Mouse (Mus musculus): ENCODE results near the gene Galk1.
A peak's percentile ranks its signal among the peaks of the same experiment; 100 is the strongest.

The Galk1 gene

GRCm38 (mm10) chr11:116012262-116012947 is at the start of gene Galk1:
TSS of gene Galk1 (minus strand) at chr11:116012719.
- DNase-seq, result peak; percentile 75

DNA sequence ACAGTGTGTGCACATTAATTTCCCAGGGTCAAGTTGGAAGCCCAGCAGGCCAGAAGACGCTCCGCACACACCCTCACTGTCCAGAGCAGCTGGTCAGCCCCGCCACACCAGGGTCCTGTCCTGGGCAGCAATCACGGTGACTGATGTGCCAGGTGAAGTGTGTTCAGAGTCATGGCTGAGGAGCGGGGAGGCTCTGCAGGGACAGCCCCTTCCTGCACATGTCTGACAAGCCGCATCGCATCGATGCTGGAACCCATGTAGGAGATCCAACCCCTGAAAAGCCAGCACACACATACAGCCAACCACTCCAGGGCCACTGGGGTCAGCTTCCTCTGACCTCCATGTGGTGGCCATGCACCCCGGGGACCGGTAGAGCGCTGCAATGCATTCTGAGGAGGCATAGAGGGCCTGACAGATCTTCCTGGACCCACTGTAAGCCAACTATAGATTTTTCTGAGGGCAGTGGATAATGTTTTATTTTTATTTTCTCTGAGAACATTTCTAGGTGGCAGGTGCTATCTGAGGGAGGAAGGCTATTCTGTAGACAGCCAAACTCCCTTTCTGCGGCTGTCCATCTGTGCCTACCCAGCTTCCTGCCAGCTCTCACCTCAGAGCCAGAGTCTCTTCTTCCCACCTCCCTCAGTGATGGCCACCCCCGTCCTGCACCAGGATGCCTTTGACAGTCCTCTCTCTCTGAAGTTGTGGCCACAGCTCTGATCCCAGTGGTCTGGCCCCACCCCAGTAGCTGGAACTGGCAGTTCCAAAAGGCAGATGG is 49.3 kb upstream of the Galk1 start:
- DNase-seq, result no peak

- DNase-seq, result no peak
Measured at GRCm38 (mm10) chr11:116060596-116060995, 48.1 kb upstream of the Galk1 start.

DNA sequence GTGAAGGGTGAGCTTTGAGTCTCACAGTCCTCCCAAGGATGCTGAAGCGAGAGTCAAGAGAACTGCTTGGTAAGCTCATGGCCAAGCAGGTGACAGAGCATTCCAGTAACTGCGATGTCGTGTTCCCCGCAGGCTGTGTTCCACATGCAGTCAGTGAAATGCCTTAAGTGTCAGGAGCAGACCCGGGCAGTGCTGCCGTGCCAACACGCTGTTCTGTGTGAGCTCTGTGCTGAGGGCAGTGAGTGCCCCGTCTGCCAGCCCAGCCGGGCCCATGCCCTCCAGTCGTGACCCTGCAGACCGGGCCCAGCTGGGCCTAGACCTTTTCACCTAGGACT is 47.1 kb upstream of the Galk1 start:
- DNase-seq, result no peak

DNA sequence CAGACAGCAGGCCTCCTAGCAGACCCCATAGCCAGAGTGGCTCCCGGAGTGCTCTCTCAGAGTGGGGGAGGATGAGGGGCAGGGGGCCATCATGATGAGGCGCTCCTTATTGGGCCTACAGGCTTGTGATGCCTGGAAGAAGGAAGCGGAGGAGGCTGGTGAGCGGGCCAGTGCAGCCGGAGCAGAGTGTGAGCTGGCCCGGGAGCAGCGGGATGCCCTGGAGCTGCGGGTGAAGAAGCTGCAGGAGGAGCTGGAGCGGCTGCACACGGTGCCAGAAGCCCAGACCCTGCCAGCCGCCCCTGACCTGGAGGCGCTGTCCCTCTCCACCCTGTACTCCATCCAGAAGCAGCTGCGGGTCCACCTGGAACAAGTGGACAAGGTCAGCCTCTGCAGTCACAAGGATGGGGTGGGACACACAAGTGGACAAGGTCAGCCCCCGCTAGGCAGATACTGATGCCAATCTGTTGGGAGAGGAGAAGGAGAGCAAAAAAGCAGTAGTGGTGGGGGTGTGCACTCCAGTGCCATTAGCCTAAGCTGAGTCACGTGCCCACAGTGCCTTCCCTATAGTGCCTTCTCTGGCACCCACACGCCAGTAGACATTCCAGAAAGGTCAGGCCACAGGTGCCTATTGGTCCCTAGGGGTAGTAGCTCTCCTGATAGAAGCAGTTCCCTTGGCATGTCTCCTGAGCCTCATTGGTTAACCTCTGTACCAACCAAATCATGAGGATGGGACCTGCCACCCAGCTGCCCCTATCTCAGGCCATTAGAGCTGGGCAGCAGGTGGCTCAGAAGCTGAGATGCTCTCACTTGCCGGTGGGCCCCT is 46.6 kb upstream of the Galk1 start:
- no peak for DNase-seq

DNA sequence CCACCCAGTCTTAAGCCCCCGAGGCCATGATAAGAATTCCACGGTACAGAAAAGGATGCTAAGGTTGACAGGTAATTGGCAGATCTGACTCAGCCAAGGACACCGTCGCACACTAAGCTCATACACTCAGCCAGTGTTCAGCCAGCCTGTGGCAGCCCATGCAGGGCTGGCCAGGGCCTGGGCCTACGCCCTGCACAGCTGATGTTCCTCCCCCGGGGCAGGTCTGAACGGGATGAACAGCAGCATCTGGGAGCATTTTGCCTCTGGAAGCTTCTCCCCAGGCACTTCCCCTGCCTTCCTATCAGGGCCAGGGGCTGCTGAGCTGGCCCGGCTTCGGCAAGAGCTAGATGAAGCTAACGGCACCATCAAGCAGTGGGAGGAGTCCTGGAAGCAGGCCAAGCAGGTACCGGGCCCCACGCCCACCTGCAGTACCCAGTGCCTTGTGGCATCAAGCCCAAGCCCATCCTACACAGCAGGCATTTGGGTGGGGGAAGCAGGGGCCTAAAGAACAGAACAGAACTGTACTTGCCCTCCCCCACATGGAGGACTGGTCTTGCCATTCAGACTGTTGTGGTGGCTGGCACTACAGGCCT is 45.6 kb upstream of the Galk1 start:
- no peak for DNase-seq

- no peak for DNase-seq
Measured at GRCm38 (mm10) chr11:116057237-116057881, 44.8 kb upstream of the Galk1 start.

DNA sequence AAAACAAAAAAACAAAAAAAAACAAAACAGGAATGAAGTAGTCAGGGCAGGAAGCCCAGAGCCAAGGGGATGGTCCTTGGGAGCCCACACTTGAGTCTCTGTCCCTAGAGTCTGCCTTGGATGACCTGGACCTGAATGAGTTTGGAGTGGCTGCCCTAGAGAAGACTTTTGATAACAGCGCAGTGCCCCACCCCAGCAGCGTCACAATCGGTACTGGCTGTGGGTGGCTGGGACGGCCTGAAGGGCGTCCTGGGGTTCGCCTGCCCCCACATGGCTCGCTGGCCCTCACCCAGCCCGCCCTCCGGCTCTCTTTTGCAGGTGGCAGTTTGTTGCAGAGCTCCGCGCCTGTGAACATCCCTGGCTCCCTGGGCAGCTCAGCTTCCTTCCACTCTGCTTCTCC is 43.4 kb upstream of the Galk1 start:
- no peak for DNase-seq

DNA sequence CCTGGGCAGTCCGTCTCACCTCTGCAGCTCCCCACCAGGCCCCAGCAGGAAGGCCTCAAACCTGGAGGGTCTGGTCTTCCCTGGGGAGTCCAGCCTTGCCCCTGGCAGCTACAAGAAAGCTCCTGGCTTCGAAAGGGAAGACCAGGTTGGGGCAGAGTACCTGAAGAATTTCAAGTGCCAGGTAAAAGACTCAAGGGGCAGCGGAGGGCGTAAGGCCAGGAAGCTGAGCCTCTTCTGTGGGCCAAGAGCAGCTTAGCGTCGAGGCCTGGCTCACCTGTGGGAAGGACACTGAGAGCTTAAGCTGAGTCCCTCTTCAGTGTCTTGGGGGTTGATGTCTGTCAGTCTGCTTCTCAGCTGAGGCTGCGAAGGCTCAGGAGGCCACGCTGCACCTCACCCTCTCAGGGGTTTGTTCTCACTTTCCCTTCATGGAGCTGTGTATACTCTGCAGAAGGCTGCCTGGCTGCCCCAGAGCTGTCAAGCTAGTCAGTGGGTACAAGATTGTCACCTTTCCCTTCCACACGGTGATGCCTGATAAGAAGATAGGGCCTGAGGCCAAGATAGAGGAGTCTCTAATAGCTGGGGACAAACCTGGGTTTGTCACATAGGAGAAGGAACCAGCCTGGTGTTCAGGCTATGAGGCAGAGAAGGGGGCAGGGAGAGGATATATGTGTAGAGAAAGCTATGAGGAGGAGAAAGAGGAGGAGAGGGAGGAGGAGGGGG is 41.2 kb upstream of the Galk1 start:
- no peak for DNase-seq

DNA sequence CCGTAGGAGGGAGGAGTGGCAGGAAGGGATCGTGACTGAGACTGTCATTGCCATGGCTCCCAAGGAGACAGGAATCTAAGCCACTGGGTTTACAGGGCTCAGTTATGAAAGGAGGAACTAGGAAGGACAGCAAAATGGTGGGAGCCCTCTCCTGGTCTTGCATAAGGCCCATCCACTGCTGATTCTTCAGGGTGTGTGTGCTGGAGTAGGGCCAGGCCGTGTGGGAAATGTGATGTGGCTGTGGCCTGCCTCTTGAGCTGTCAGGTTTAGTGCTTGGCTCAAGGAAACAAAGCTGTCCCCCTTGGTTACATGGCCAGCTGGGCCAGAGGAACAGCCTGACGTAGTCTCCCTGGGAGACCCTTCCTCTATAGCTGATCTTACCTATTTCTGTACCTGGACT is 37.7 kb upstream of the Galk1 start:
- DNase-seq, result no peak

DNA sequence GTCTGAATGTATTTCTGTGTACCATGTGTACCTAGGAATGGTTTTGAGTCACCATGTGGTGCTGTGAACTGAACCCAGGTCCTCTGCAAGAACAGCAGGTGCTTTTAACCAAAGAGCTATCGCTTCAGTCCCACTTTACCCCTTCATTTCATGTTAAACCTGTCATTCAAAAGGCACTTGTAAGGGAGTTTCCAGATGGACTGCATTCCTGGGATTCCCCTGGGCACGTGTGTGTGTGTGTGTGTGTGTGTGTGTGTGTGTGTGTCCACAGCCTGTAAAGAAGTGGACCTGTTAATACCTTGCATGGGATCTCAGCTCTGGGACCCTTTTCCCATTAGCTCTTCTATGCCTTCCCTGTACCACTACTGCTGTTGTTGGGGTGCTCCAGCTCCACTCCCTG is 37.1 kb upstream of the Galk1 start:
- DNase-seq, result no peak

DNA sequence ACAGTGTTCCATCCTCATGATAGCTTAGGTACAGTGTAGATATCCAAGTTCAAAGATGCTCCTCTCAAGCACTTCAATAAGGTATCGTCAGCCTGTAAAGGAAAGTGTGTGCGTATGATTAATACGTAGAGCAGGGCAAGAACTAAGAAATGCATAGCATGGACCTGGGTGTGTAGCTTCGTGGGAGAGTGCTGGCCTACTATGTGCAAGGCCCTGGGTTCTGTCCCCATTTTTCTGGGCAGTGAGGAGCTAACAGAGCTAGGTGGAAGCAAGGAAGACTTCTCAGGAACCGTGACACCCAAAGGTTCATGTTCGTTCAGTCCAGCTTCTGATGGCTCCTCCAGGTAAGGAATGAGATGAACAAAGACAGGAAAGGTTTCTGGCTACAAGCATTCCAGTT is 32.7 kb upstream of the Galk1 start:
- no peak for DNase-seq

DNA sequence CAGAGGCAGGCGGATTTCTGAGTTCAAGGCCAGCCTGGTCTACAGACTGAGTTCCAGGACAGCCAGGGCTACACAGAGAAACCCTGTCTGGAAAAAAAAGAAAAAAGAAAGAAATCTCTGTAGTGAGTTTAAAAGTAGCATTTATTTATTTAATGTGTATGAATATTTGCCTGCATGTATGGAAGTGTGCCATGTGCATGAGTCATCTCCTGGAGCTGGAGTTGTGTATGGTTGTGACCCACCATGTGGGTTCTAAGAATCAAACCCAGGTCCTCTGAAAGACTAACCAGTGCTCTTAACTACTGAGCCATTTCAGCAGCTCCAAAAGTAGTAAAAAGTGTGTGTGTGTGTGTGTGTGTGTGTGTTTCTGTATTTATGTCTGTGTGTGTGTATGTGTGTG is 30.8 kb upstream of the Galk1 start:
- no peak for DNase-seq

DNA sequence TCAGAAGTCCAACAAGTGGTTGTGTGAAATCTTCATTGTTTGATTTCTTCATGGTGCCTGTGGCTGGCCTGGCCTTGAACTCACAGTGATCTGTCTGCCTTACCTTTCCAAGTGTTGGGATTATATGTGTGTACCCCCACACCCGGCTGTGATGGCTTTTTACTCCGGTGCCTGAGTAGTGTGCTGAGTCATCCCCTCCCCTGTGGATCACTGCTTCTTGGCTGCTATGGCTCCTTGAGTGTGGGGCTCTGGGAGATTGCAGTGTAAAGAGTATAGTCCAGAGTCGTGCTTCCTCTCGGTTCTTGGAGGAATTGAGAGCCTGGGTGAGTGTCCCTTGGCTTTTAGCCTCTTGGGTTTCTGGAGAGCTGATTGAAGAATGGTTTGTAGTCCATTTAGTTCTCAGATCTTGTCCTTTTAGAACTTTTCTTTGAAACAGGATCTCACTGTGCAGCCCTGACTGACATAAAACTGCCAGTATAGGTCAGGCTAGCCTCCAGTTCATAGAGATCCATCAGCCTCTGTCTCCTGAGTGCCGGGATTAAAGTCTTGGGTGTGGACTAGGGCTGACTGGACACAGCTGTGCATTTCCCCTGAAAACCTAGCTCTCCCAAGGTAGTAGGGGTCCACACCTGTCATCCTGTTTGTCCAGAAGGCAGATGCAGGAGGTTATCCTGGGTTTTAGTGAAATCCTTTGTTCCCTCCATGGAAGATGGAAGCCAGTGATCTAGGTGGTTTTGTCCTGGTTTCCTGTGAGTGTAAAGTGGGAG is 30.0 kb upstream of the Galk1 start:
- DNase-seq, result no peak

DNA sequence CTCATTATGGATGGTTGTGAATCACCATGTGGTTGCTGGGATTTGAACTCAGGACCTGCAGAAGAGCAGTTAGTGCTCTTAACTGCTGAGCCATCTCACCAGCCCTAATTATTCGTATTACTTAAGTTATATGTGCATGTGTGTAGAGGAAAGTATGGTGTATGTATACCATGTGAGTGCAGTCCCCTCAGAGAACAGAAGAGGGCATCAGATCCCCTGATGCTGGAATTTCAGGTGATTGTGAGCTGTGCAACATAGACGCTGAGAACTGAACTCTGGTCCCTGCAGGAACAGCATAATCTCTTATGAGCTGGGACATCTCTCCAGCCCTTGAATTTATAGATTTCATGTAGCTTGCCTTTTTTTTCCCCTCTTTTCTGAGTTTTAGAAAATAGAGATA is 29.3 kb upstream of the Galk1 start:
- no peak for DNase-seq

DNA sequence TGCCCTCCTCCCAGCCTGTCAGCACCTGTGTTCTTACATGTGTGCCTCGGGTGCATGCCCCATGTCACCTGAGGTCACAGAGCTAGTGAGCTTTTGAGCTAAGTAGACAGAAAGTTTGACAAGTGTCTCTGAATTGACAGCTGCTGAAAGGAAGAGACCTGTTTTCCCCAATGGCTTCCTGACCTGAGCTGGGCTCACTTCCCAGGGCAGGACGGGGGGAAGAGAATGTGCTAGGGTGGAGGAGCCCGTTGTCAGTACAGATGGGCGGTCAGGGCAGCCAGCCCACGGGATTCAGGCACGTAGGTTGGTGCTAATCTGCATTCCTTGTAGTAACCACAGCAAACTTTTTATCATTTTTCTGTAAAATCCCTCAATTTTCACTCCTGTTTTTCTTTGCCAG is 28.1 kb upstream of the Galk1 start:
- DNase-seq, result no peak

DNA sequence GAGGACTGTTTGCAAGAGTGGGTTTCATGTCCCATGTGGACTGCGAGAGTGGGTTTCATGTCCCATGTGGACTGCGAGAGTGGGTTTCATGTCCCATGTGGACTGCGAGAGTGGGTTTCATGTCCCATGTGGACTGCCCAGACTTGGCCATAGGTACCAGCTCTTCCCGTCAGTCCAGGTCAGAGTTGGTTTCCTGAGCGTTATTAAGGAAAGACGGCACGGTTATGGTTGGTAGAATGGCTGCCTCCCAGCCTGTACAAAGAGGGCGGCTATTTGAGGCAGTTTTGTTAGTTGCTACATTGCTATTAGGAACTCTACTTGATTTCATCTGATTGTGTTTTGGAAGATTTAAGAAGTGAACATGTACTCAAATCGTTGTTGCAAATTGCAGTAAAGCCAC is 25.3 kb upstream of the Galk1 start:
- DNase-seq, result no peak

DNA sequence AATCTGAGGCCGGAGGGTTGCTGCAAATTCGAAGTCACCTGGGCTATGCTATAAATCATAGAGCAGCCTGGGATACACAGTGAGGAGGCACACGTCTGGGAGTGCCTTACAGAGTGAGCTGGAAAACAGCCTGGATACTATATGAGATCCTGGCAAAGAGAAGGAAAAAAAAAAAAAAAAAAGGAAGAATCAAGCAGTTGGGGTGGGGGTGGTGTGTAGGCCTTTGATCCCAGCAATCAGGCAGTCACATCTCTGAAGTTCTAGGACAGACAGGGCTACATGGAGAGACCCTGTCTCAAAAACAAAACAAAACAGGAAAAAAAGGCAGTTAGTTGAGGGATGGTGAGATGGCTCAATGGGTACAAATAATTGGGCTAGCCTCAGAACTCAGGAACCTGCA is 24.2 kb upstream of the Galk1 start:
- DNase-seq, result no peak

GRCm38 (mm10) chr11:116034584-116034983 is 22.1 kb upstream of the Galk1 start:
- no peak for DNase-seq

DNA sequence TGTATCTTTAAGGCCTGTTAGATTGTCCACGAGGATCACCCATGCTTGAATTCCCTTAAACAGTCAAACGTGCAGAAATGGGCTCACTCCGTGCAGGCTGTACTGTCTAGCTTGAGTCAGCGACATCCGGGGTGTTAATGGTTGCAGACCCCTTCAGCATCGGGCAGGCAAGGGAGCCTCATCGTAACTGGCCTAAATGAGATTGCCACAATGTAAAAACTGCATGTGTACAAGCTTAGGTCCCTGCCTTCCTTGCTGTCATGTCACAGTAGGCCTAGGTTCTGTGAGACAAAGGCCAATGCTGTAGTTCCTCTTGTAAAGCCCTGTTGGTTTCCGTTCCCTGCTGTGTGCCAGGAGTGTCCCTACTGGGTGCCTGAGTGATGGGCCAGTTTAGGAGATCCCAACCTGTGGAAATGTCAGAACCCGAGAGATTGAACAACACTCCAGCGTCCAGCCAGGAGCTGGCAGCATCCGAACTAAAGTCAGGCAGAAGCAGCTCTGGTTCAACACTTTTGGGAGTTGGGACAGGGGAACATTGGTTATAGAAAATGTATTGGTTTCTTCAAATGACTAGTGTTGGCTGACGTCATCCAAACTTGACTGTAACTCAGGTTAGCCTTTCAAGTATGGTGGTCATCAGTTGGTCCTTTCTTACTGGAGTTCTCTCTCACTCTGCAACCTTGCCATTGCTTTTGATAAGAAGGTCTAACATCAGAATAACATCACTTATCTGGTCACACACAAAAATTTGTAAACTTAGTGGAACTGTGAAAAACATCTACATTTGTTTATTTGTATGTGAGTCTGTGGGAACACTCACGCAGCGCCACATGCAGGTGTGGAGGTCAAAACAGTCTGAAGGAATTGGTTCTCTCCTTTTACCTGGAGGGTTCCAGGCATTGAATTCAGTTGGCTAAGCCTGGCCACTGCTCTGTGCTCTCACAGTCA is 18.7 kb upstream of the Galk1 start:
- no peak for DNase-seq

Measured in right cerebral cortex, postnatal 4 days (tissue).